Mouse (Mus musculus): Measurements from ENCODE around the gene Trpv2. TPM values are rescaled to one million over a fixed set of nuclear protein-coding genes. Genes with fewer than 3 reads are reported as not detected.

Trpv2 gene
- polyA plus RNA-seq, 1 experiment from 2014 or later, result 13.4 TPM

DNA sequence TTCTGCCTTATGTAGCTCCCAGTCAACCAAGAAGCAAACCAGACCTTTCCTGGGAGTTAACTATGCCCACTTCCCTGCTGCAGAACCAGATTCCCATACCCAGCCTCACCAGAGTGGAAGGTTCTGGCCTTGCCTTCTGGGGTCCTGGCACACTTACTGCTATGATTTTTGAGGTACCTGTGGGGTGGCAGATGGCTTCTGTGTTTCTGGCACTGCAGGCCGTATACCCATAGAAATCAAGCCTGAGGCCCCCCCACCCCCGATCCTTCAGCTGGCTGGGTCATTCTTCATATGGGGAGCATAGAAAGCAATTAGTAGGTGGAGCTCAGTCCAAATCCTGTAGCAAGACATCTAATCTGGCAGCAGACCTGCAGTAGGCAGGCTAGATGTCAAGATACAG is 16.7 kb downstream of the Trpv2 start:
- H3K36me3 ChIP-seq, result no peaks in the 10 kb centered on the region
- 82% methylated on average over 2 of the region's 2 CpGs for WGBS
- no peak for ATAC-seq (ENCODE audit: insufficient read depth, low FRiP score, low read depth)

GRCm38 (mm10) chr11:62591904-62592575 is 17.8 kb downstream of the Trpv2 start:
- no peaks in the 10 kb centered on the region for H3K27me3 ChIP-seq (replicated peaks)
- H3K36me3 ChIP-seq, result no peaks in the 10 kb centered on the region
- H3K4me3 ChIP-seq (replicated peaks), result no peak overlapping the region
- no peaks in the 10 kb centered on the region for H3K4me1 ChIP-seq
- H3K4me2 ChIP-seq, result no peak overlapping the region
- peak; percentile 38; the same call in 1 of the 2 replicates for ATAC-seq (ENCODE audit: insufficient read depth, low FRiP score, low read depth)
- H3K9me3 ChIP-seq, result no peaks in the 10 kb centered on the region
- 54% methylated on average over 8 of the region's 8 CpGs for WGBS
- H3K27ac ChIP-seq, result no peak overlapping the region
- no peak overlapping the region for H3K9ac ChIP-seq

More for the DNA sequence above, 16.7 kb downstream of the Trpv2 start:
- H3K9ac ChIP-seq, result no peak overlapping the region
- no peak overlapping the region for H3K4me3 ChIP-seq (replicated peaks)
- H3K4me1 ChIP-seq, result no peaks in the 10 kb centered on the region
- H3K27me3 ChIP-seq (replicated peaks), result no peaks in the 10 kb centered on the region
- no peaks in the 10 kb centered on the region for H3K9me3 ChIP-seq
- no peak overlapping the region for H3K4me2 ChIP-seq
- H3K27ac ChIP-seq, result no peak overlapping the region

DNA sequence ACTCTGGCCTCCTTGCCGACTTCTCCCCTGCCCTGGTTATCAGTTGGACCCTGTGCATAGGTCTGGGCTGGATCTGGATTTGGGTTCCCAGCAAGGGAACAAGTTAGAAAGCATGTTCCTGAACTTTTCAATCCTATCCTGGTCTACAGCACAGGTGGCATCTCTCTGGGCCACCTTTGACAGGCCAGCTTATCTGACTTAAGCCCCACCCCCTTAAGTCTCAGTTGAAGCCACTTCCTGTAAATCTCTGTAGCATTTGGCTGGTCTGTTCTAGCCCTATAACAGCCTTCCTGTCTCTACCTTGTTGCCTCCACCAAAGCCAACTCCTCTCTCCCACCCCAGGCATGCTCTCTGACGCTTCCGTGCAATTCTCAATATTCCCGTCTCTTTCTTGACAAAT is 24.3 kb downstream of the Trpv2 start:
- 63% methylated on average over 4 of the region's 4 CpGs for WGBS
- no peak overlapping the region for H3K27ac ChIP-seq
- H3K4me2 ChIP-seq, result no peak overlapping the region
- H3K9me3 ChIP-seq, result no peaks in the 10 kb centered on the region
- no peak overlapping the region for H3K9ac ChIP-seq
- H3K36me3 ChIP-seq, result no peaks in the 10 kb centered on the region
- no peak for ATAC-seq (ENCODE audit: insufficient read depth, low FRiP score, low read depth)
- 0 out of 2 replicates have a peak, but pooled peaks cover 6% of the 10 kb centered on the region for H3K4me1 ChIP-seq
- H3K4me3 ChIP-seq (replicated peaks), result no peak overlapping the region
- no peaks in the 10 kb centered on the region for H3K27me3 ChIP-seq (replicated peaks)

DNA sequence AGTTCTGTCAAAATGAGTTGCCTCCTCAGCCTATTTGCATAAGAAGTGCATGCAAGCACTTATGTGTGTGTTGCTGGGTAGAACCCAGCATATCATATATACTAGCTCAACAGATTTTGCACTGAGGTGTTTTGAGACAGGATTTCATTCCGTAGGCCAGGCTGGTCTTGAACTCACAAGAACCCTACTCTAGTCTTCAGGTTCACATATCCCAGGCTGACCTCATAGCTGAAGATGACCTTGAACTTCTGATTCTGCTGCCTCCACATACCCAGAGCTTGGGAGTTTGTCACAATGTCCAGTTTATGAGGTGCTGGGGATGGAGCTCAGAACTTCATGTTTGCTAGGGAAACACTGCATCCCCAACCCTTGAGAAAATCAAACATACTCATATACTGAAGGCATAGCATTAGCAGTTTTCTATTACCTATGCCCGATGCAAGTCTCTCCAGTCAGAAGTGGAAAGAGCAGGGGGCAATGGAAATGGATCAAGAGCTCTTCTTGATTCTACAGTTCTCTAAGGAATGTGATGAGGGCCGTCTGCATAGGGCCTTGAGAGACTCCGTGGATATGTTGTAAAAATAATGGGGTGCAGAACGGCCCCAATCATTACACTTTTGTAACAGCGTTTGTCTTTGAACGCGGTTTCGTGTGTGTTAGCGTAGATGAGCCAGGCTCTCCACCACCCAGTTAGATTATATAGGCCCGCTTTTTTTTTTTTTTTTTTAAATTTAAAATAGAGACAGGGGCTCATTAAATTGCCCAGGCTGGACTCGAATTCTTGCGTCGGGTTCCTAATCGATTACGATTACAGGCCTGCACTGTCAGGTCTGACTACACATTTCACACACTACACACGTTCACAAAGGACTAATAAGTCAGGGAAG is 27.7 kb downstream of the Trpv2 start:
- no peaks in the 10 kb centered on the region for H3K9me3 ChIP-seq
- H3K27me3 ChIP-seq (replicated peaks), result no peaks in the 10 kb centered on the region
- peak overlapping the region; percentile 84 for H3K27ac ChIP-seq
- peak overlapping the region; percentile 49 for H3K4me2 ChIP-seq
- peaks cover 21% of the 10 kb centered on the region for H3K36me3 ChIP-seq
- peak overlapping the region; percentile 35; the same call in 1 of the 2 replicates for H3K9ac ChIP-seq
- H3K4me1 ChIP-seq, result peaks cover 14% of the 10 kb centered on the region; the same call in 1 of the 2 replicates
- WGBS, result 11% methylated on average over 17 of the region's 17 CpGs
- no peak for ATAC-seq (ENCODE audit: insufficient read depth, low FRiP score, low read depth)
- peak overlapping the region; percentile 83 for H3K4me3 ChIP-seq (replicated peaks)

GRCm38 (mm10) chr11:62602619-62603311 is 28.5 kb downstream of the Trpv2 start:
- Histone ChIP-seq H3K4me1 (peaks cover 14% of the 10 kb centered on the region; the same call in 1 of the 2 replicates), H3K9me3 (no peaks in the 10 kb centered on the region), H3K27ac (peak overlapping the region; percentile 94), H3K36me3 (peaks cover 21% of the 10 kb centered on the region), H3K27me3 (replicated peaks) (no peaks in the 10 kb centered on the region), H3K4me3 (replicated peaks) (peak overlapping the region; percentile 83), H3K9ac (peak overlapping the region; percentile 97), H3K4me2 (peak overlapping the region; percentile 55)
- peak; percentile 93 for ATAC-seq (ENCODE audit: insufficient read depth, low FRiP score, low read depth)
- under 1% methylated on average over 58 of the region's 58 CpGs for WGBS

GRCm38 (mm10) chr11:62603312-62604056 is 29.2 kb downstream of the Trpv2 start:
- H3K27ac ChIP-seq, result peak overlapping the region; percentile 94
- ATAC-seq (ENCODE audit: insufficient read depth, low FRiP score, low read depth), result no peak
- peak overlapping the region; percentile 55 for H3K4me2 ChIP-seq
- H3K9me3 ChIP-seq, result no peaks in the 10 kb centered on the region
- peak overlapping the region; percentile 83 for H3K4me3 ChIP-seq (replicated peaks)
- 1% methylated on average over 13 of the region's 13 CpGs for WGBS
- no peaks in the 10 kb centered on the region for H3K27me3 ChIP-seq (replicated peaks)
- peak overlapping the region; percentile 97 for H3K9ac ChIP-seq
- peaks cover 21% of the 10 kb centered on the region for H3K36me3 ChIP-seq
- H3K4me1 ChIP-seq, result peaks cover 14% of the 10 kb centered on the region; the same call in 1 of the 2 replicates

DNA sequence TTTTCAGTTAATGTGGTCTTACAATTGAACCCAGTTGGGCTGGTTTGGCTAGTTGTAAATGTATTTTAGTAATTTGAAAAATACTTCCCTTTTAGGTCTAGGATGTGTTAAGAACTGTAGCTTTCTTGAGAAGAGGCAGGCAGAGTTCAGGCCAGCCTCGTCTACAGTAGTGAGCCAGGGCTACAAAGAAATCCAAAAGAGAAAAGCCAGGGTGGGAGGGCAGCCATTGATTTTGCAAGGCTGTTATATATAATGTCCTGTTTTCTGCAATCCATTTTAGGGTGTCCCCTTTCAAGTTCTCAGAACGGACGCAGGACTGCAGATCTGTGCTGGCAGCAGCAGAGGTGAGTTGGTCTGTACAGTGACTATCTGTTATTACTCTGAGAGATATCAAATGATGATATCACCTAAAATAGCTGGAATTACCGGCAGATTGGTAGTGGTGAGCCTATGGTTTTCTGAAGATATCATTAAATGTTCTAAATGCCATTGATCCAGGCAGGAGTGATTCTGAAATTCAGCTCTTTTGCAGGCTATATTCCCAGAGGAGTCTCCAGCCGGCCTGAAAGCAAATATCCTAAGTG is 29.9 kb downstream of the Trpv2 start:
- 8% methylated on average over 5 of the region's 5 CpGs for WGBS
- no peaks in the 10 kb centered on the region for H3K9me3 ChIP-seq
- peak overlapping the region; percentile 83 for H3K4me3 ChIP-seq (replicated peaks)
- peak overlapping the region; percentile 55 for H3K4me2 ChIP-seq
- H3K36me3 ChIP-seq, result peaks cover 21% of the 10 kb centered on the region
- peak overlapping the region; percentile 94; the same call in 1 of the 2 replicates for H3K27ac ChIP-seq
- H3K27me3 ChIP-seq (replicated peaks), result no peaks in the 10 kb centered on the region
- H3K9ac ChIP-seq, result peak overlapping the region; percentile 97; the same call in 1 of the 2 replicates
- H3K4me1 ChIP-seq, result peaks cover 14% of the 10 kb centered on the region; the same call in 1 of the 2 replicates
- ATAC-seq (ENCODE audit: insufficient read depth, low FRiP score, low read depth), result no peak

GRCm38 (mm10) chr11:62604886-62605618 is 30.8 kb downstream of the Trpv2 start:
- H3K27me3 ChIP-seq (replicated peaks), result no peaks in the 10 kb centered on the region
- H3K4me3 ChIP-seq (replicated peaks), result peak overlapping the region; percentile 83; the same call in 1 of the 2 replicates
- peaks cover 21% of the 10 kb centered on the region for H3K36me3 ChIP-seq
- peak overlapping the region; percentile 21; the same call in 1 of the 2 replicates for H3K27ac ChIP-seq
- ATAC-seq (ENCODE audit: insufficient read depth, low FRiP score, low read depth), result no peak
- no peak overlapping the region for H3K9ac ChIP-seq
- 22% methylated on average over 3 of the region's 3 CpGs for WGBS
- H3K4me2 ChIP-seq, result peak overlapping the region; percentile 55
- H3K4me1 ChIP-seq, result peaks cover 14% of the 10 kb centered on the region; the same call in 1 of the 2 replicates
- no peaks in the 10 kb centered on the region for H3K9me3 ChIP-seq

- no peak for ATAC-seq (ENCODE audit: insufficient read depth, low FRiP score, low read depth)
- Histone ChIP-seq H3K4me1 (peaks cover 14% of the 10 kb centered on the region; the same call in 1 of the 2 replicates), H3K4me2 (peak overlapping the region; percentile 55), H3K4me3 (replicated peaks) (0 out of 2 replicates have a peak overlapping the region, but pooled peaks have one; percentile 83), H3K36me3 (peaks cover 21% of the 10 kb centered on the region), H3K27me3 (replicated peaks) (no peaks in the 10 kb centered on the region), H3K9me3 (no peaks in the 10 kb centered on the region), H3K27ac (peak overlapping the region; percentile 21), H3K9ac (no peak overlapping the region)
- whole genome bisulfite sequencing, result 48% methylated on average over 10 of the region's 10 CpGs
These were observed 31.5 kb downstream of the Trpv2 start for GRCm38 (mm10) chr11:62605619-62606298.
